Mouse (Mus musculus) cerebellum, adult 2 months (tissue): ENCODE measurements around the gene Ninj2.

Source experiments
- CTCF ChIP-seq: fragments of 200-500 bp; IDR thresholded peaks from 2 replicates; pipeline ENCODE4 v1.5.1; 2011; ENCODE audit warnings: low read depth, mild to moderate bottlenecking, control low read depth, low read length, moderate library complexity, borderline replicate concordance; ENCODE audit not compliant: insufficient read depth
- POLR2A ChIP-seq: fragments of 200-500 bp; IDR thresholded peaks from 2 replicates; pipeline ENCODE4 v1.6.1; 2011; ENCODE audit warnings: low read length, control low read depth, borderline replicate concordance; ENCODE audit not compliant: insufficient read depth

DNA sequence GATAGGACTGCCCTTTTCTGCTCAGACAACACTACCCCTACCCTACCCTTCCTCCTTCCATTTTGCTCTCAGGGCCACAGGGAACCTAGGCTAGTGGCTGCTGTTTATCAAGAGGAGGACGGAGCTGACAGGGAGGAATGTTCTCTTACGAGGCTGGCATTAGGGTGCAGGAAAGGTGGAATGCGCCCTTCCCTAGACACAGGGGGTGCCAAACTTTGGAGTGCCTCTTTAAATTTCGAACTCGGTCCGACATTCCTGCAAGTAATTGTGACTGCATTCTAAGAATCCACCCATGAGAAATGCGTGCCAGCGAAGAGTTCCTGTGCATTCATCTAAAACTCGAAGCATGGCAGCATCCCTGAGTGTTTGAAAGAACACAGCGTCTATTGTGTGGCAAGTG lies 53.5 kb downstream of the Ninj2 start:
- no peak for TF ChIP-seq CTCF
- TF ChIP-seq POLR2A: no peak
